Mouse (Mus musculus) kidney, embryonic 14.5 days (tissue): Measurements from ENCODE around the gene Fhit. TPM values are rescaled to one million over a fixed set of nuclear protein-coding genes. Genes with fewer than 3 reads are reported as not detected.

ENCODE experiments used
- ATAC-seq: fragments of 200-750 bp; cut with Nextera tagmentation; 2 replicates; pipeline ENCODE4 v1.8.0; 2017; ENCODE audit warnings: moderate number of reproducible peaks, mild to moderate bottlenecking, moderate TSS enrichment, moderate library complexity; ENCODE audit not compliant: low FRiP score, low TSS enrichment
- H3K27ac ChIP-seq: fragments of 300-500 bp; sonication (generic); 2 replicates; pipeline ENCODE4 v1.5.1; 2014; ENCODE audit warnings: low read depth, mild to moderate bottlenecking, low read length, moderate library complexity, mixed read lengths
- H3K27me3 ChIP-seq: fragments of 300-500 bp; sonication (generic); 2 replicates; pipeline ENCODE4 v1.6.1; 2014; ENCODE audit warnings: mild to moderate bottlenecking, low read length; ENCODE audit not compliant: control insufficient read depth, insufficient read depth
- H3K36me3 ChIP-seq: fragments of 300-500 bp; sonication (generic); 2 replicates; pipeline ENCODE4 v1.6.1; 2014; ENCODE audit warnings: low read length, mixed read lengths; ENCODE audit not compliant: control insufficient read depth, insufficient read depth
- H3K4me1 ChIP-seq: fragments of 300-500 bp; sonication (generic); 2 replicates; pipeline ENCODE4 v1.6.1; 2014; ENCODE audit warnings: low read length, mixed read lengths; ENCODE audit not compliant: control insufficient read depth, insufficient read depth
- H3K4me2 ChIP-seq: fragments of 300-500 bp; sonication (generic); replicated peaks from 2 replicates; pipeline ENCODE4 v1.6.1; 2014; ENCODE audit warnings: low read depth, mild to moderate bottlenecking, low read length
- H3K4me3 ChIP-seq: fragments of 300-500 bp; sonication (generic); 2 replicates; pipeline ENCODE4 v1.5.1; 2014; ENCODE audit warnings: mild to moderate bottlenecking, low read length
- H3K9ac ChIP-seq: fragments of 300-500 bp; sonication (generic); 2 replicates; pipeline ENCODE4 v1.6.1; 2014; ENCODE audit warnings: low read depth, mild to moderate bottlenecking, low read length, moderate library complexity
- H3K9me3 ChIP-seq: fragments of 300-500 bp; sonication (generic); 2 replicates; pipeline ENCODE4 v1.6.1; 2016; ENCODE audit warnings: low read length; ENCODE audit not compliant: control insufficient read depth
- WGBS: fragments of 180-500 bp; shearing (Covaris S2); extraction: QIAGEN DNeasy Blood & Tissue Kit; methylation state at CpG from one replicate; pipeline ENCODE4 v1.1.7; 2014; 5-methylcytosine and 5-hydroxymethylcytosine counted together
- polyA plus RNA-seq: library from polyadenylated mRNA; unstranded; fragments of >200 nt; fragmentation: Nextera tagmentation; extraction: Ambion mirVana; gene quantifications from 2 replicates; pipeline ENCODE4 v1.2.1, GENCODE M21; 2014

Gene Fhit
- polyA plus RNA-seq = 5.3 and 7.0 TPM in 2 replicates

- peak within 1 kb of the TSS; percentile 19; the same call in 1 of the 2 replicates for H3K27ac ChIP-seq
- peak within 1 kb of the TSS; percentile 75 for H3K4me2 ChIP-seq
- H3K36me3 ChIP-seq = no peaks in the 10 kb centered on the region
- no peaks in the 10 kb centered on the region for H3K4me1 ChIP-seq
- ATAC-seq = peak; percentile 97
- peak within 1 kb of the TSS; percentile 67 for H3K4me3 ChIP-seq
- peak within 1 kb of the TSS; percentile 66 for H3K9ac ChIP-seq
- no peaks in the 10 kb centered on the region for H3K9me3 ChIP-seq
- under 1% methylated on average over 28 of the region's 28 CpGs for WGBS
- H3K27me3 ChIP-seq = no peaks in the 10 kb centered on the region
These were observed at the start of gene Fhit for GRCm38 (mm10) chr14:11161751-11162231. Gene Fhit, minus strand, starts transcription at chr14:11162035.

GRCm38 (mm10) chr14:11206786-11207185 lies 45.0 kb upstream of the Fhit start:
- WGBS = 66% methylated on average over 2 of the region's 2 CpGs
- no peaks in the 10 kb centered on the region for H3K4me1 ChIP-seq
- no peaks in the 10 kb centered on the region for H3K27me3 ChIP-seq
- ATAC-seq = no peak
- no peak overlapping the region for H3K4me2 ChIP-seq
- H3K9ac ChIP-seq = no peak overlapping the region
- H3K27ac ChIP-seq = no peak overlapping the region
- no peak overlapping the region for H3K4me3 ChIP-seq
- H3K36me3 ChIP-seq = no peaks in the 10 kb centered on the region
- H3K9me3 ChIP-seq = no peaks in the 10 kb centered on the region

- H3K4me3 ChIP-seq = peak overlapping the region; percentile 67
- no peaks in the 10 kb centered on the region for H3K36me3 ChIP-seq
- ATAC-seq = peak; percentile 87
- H3K9ac ChIP-seq = peak overlapping the region; percentile 66
- peak overlapping the region; percentile 75 for H3K4me2 ChIP-seq
- 6% methylated on average over 17 of the region's 17 CpGs for WGBS
- no peaks in the 10 kb centered on the region for H3K27me3 ChIP-seq
- H3K9me3 ChIP-seq = no peaks in the 10 kb centered on the region
- no peaks in the 10 kb centered on the region for H3K4me1 ChIP-seq
- peak overlapping the region; percentile 19; the same call in 1 of the 2 replicates for H3K27ac ChIP-seq
These were observed 907 bp downstream of the Fhit start for GRCm38 (mm10) chr14:11160806-11161450.

DNA sequence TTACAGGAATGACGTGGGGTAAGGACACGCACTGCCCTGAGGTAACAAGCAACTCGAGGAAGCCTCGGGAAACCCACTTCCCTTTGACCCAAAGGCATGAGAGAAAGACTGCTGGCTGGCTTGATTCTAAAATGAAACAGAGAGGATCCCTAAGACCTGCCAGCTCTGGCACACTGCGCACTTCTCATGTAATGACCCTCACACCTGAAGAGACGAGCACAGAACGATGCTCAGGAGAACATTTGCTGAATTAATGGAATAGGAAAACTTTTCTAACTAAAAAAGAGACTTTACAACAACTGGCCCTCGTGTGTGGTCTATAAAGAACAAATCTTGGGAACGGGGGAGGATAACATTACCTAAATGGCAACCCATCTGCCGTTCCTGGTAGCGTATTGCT lies 2.2 kb downstream of the Fhit start:
- 80% methylated on average over 11 of the region's 11 CpGs for WGBS
- no peak overlapping the region for H3K4me2 ChIP-seq
- H3K36me3 ChIP-seq = no peaks in the 10 kb centered on the region
- H3K9ac ChIP-seq = no peak overlapping the region
- H3K4me3 ChIP-seq = no peak overlapping the region
- H3K9me3 ChIP-seq = no peaks in the 10 kb centered on the region
- H3K27ac ChIP-seq = no peak overlapping the region
- ATAC-seq = no peak
- no peaks in the 10 kb centered on the region for H3K27me3 ChIP-seq
- 0 out of 2 replicates have a peak, but pooled peaks cover 5% of the 10 kb centered on the region for H3K4me1 ChIP-seq

GRCm38 (mm10) chr14:11159021-11159420 lies 2.8 kb downstream of the Fhit start:
- Histone ChIP-seq H3K27me3 (no peaks in the 10 kb centered on the region), H3K36me3 (no peaks in the 10 kb centered on the region), H3K4me1 (0 out of 2 replicates have a peak, but pooled peaks cover 6% of the 10 kb centered on the region), H3K9ac (no peak overlapping the region), H3K4me2 (no peak overlapping the region), H3K4me3 (no peak overlapping the region), H3K27ac (no peak overlapping the region), H3K9me3 (no peaks in the 10 kb centered on the region)
- 62% methylated on average over 7 of the region's 7 CpGs for WGBS
- ATAC-seq = no peak

GRCm38 (mm10) chr14:11157741-11158140 lies 4.1 kb downstream of the Fhit start:
- H3K4me3 ChIP-seq = no peak overlapping the region
- H3K4me2 ChIP-seq = no peak overlapping the region
- H3K27ac ChIP-seq = no peak overlapping the region
- H3K27me3 ChIP-seq = no peaks in the 10 kb centered on the region
- H3K4me1 ChIP-seq = 0 out of 2 replicates have a peak, but pooled peaks cover 6% of the 10 kb centered on the region
- H3K36me3 ChIP-seq = no peaks in the 10 kb centered on the region
- WGBS = 76% methylated on average over 3 of the region's 3 CpGs
- ATAC-seq = no peak
- no peak overlapping the region for H3K9ac ChIP-seq
- no peaks in the 10 kb centered on the region for H3K9me3 ChIP-seq

DNA sequence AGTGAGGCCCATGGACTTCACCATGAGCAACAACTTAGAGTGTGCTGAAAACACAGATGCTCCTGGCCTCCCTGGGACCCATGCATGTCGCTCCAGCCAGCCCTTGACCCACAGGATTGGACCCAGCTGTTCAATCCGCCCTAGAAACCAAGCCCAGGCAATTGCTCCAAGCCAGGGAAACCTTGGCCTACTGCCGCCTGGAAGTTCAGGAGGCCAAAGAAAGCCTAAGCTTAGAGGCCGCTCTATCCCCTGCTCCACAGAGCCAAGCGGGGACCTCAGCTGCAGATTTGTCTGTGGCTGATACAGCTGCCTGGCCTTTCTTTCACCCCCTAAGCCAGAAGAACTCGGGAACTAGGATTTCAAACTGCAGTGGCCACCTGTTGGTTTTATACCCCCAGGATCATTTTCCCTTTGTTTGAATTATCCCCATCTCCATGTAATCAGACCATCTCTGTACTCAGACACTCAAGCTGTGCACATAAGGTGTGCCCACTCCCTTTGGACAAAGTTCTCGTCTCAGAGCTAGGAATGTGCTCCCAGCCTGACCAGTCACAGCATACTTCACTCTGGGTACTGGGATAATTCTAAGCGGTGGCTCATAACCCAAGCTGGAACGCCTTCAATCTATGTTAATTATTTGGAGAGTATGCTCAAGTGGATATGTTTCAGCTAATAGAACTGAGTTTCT lies 10.1 kb downstream of the Fhit start:
- H3K36me3 ChIP-seq = no peaks in the 10 kb centered on the region
- WGBS = 61% methylated on average over 9 of the region's 9 CpGs
- no peak overlapping the region for H3K4me2 ChIP-seq
- H3K27me3 ChIP-seq = no peaks in the 10 kb centered on the region
- no peak overlapping the region for H3K27ac ChIP-seq
- 0 out of 2 replicates have a peak, but pooled peaks cover 6% of the 10 kb centered on the region for H3K4me1 ChIP-seq
- H3K9ac ChIP-seq = no peak overlapping the region
- H3K4me3 ChIP-seq = no peak overlapping the region
- no peaks in the 10 kb centered on the region for H3K9me3 ChIP-seq
- no peak for ATAC-seq

DNA sequence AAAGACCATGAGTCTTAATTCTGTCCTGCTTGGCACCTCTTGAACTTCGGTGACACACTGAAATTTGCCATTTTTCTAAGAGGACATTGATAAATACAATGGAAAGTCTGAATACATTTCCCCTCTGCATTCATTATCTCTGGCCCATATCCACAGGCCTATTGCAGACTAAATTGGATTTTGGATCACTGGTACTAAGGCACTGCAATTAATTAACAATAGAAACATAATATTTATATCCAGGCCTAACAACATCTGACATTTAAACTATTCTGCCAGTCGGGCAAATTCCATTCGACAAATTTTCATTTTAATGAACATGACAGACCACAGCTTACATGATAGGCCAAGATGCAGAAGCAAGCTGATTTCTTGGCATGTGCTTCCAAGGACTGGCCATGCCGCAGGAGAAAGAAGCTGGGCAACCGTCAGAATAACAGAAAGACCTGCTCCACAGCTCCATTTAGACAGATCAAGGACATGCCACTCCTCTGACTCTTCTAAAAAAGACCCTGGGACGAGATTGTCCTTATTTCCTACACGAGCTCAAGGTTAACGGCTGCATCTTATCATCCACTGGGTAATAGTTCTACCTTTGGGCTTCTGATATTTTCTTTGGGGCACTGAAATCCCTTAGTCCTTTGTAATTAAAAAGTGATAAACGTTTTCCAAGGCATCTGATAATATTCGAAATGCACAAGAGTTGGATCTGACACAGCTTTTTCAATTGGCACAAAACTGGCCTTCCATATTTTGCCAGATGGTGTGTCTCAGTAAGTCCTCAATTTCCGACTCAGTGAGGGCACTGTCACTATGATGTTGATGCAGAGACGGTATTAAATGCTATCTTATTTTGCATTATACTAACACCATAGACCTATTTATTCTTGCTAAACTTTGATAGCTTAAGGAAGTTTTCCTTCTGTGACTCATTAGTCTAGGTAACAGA lies 27.8 kb downstream of the Fhit start:
- ATAC-seq = no peak
- Histone ChIP-seq H3K9ac (no peak overlapping the region), H3K36me3 (no peaks in the 10 kb centered on the region), H3K27ac (no peak overlapping the region), H3K9me3 (no peaks in the 10 kb centered on the region), H3K4me2 (no peak overlapping the region), H3K4me3 (no peak overlapping the region), H3K27me3 (no peaks in the 10 kb centered on the region), H3K4me1 (no peaks in the 10 kb centered on the region)
- WGBS = 90% methylated on average over 12 of the region's 12 CpGs
